Mouse (Mus musculus) intestine, postnatal 0 days (tissue): Measurements from ENCODE around the gene Unc119. TPM values are rescaled to one million over a fixed set of nuclear protein-coding genes. Genes with fewer than 3 reads are reported as not detected.

ENCODE experiments used
- ATAC-seq: fragments of 200-750 bp; cut with Nextera tagmentation; 2 replicates; pipeline ENCODE4 v1.8.0; 2017; ENCODE audit warnings: mild to moderate bottlenecking, moderate TSS enrichment, moderate library complexity
- H3K27ac ChIP-seq: fragments of 300-500 bp; sonication (generic); 2 replicates; pipeline ENCODE4 v1.5.1; 2014; ENCODE audit warnings: mild to moderate bottlenecking, low read depth, low read length, moderate library complexity
- H3K27me3 ChIP-seq: fragments of 300-500 bp; sonication (generic); replicated peaks from 2 replicates; pipeline ENCODE4 v1.6.1; 2014; ENCODE audit warnings: low read length, mixed read lengths; ENCODE audit not compliant: control insufficient read depth, insufficient read depth
- H3K36me3 ChIP-seq: fragments of 300-500 bp; sonication (generic); 2 replicates; pipeline ENCODE4 v1.6.1; 2014; ENCODE audit warnings: mild to moderate bottlenecking, moderate library complexity; ENCODE audit not compliant: control insufficient read depth, insufficient read depth
- H3K4me1 ChIP-seq: fragments of 300-500 bp; sonication (generic); replicated peaks from 2 replicates; pipeline ENCODE4 v1.6.1; 2014; ENCODE audit warnings: antibody characterized with exemption, low read length, mixed read lengths; ENCODE audit not compliant: control insufficient read depth, insufficient read depth
- H3K4me2 ChIP-seq: fragments of 300-500 bp; sonication (generic); replicated peaks from 2 replicates; pipeline ENCODE4 v1.6.1; 2014; ENCODE audit warnings: low read depth, mild to moderate bottlenecking, moderate library complexity
- H3K4me3 ChIP-seq: fragments of 300-500 bp; sonication (generic); 2 replicates; pipeline ENCODE4 v1.5.1; 2014; ENCODE audit warnings: low read depth, low read length
- H3K9ac ChIP-seq: fragments of 300-500 bp; sonication (generic); 2 replicates; pipeline ENCODE4 v1.6.1; 2014; ENCODE audit warnings: mild to moderate bottlenecking, low read depth, low read length
- H3K9me3 ChIP-seq: fragments of 300-500 bp; sonication (generic); 2 replicates; pipeline ENCODE4 v1.6.1; 2016; ENCODE audit warnings: mixed run types; ENCODE audit not compliant: control insufficient read depth
- CTCF ChIP-seq: sonication (generic); IDR thresholded peaks from 2 replicates; pipeline ENCODE4 v1.5.1; 2016; ENCODE audit warnings: low read depth, mild to moderate bottlenecking, control low read depth, antibody characterized with exemption, moderate library complexity
- WGBS: fragments of 180-500 bp; shearing (Covaris S2); extraction: QIAGEN DNeasy Blood & Tissue Kit; methylation state at CpG from one replicate; pipeline ENCODE4 v1.1.7; 2014; 5-methylcytosine and 5-hydroxymethylcytosine counted together
- polyA plus RNA-seq: library from polyadenylated mRNA; unstranded; fragments of >200 nt; fragmentation: Nextera tagmentation; extraction: Ambion mirVana; gene quantifications from 2 replicates; pipeline ENCODE4 v1.2.1, GENCODE M21; 2015

The Unc119 gene
- polyA plus RNA-seq, 1 experiment from 2014 or later: 28.4 TPM

GRCm38 (mm10) chr11:78310861-78311511, 32.3 kb upstream of the Unc119 start:
- Histone ChIP-seq H3K27ac (no peak overlapping the region), H3K9me3 (no peaks in the 10 kb centered on the region), H3K4me1 (no peaks in the 10 kb centered on the region), H3K36me3 (peaks cover 26% of the 10 kb centered on the region), H3K9ac (no peak overlapping the region), H3K27me3 (no peaks in the 10 kb centered on the region), H3K4me3 (no peak overlapping the region), H3K4me2 (no peak overlapping the region)
- ATAC-seq: no peak
- WGBS: 90% methylated on average over 8 of the region's 8 CpGs
- TF ChIP-seq CTCF: no peak

- no peaks in the 10 kb centered on the region for H3K27me3 ChIP-seq
- no peak for TF ChIP-seq CTCF
- H3K4me3 ChIP-seq: no peak overlapping the region
- WGBS: 97% methylated on average over 2 of the region's 2 CpGs
- no peak for ATAC-seq
- H3K27ac ChIP-seq: 0 out of 2 replicates have a peak overlapping the region, but pooled peaks have one; percentile 7
- no peaks in the 10 kb centered on the region for H3K9me3 ChIP-seq
- H3K9ac ChIP-seq: no peak overlapping the region
- no peaks in the 10 kb centered on the region for H3K4me1 ChIP-seq
- no peak overlapping the region for H3K4me2 ChIP-seq
- peaks cover 41% of the 10 kb centered on the region for H3K36me3 ChIP-seq
Observed at GRCm38 (mm10) chr11:78313662-78314061, 29.6 kb upstream of the Unc119 start.

GRCm38 (mm10) chr11:78318411-78318810, 24.9 kb upstream of the Unc119 start:
- H3K27ac ChIP-seq: no peak overlapping the region
- no peaks in the 10 kb centered on the region for H3K27me3 ChIP-seq
- peaks cover 45% of the 10 kb centered on the region for H3K36me3 ChIP-seq
- H3K9me3 ChIP-seq: no peaks in the 10 kb centered on the region
- H3K4me2 ChIP-seq: no peak overlapping the region
- H3K4me3 ChIP-seq: no peak overlapping the region
- WGBS: 96% methylated on average over 2 of the region's 2 CpGs
- H3K9ac ChIP-seq: no peak overlapping the region
- no peak for ATAC-seq
- TF ChIP-seq CTCF: no peak
- H3K4me1 ChIP-seq: no peaks in the 10 kb centered on the region

GRCm38 (mm10) chr11:78322076-78322831, 21.0 kb upstream of the Unc119 start:
- no peak overlapping the region for H3K9ac ChIP-seq
- H3K36me3 ChIP-seq: peaks cover 21% of the 10 kb centered on the region
- H3K4me2 ChIP-seq: peak overlapping the region; percentile 64
- no peak for TF ChIP-seq CTCF
- WGBS: 46% methylated on average over 2 of the region's 2 CpGs
- no peak overlapping the region for H3K27ac ChIP-seq
- ATAC-seq: no peak
- no peaks in the 10 kb centered on the region for H3K27me3 ChIP-seq
- no peaks in the 10 kb centered on the region for H3K4me1 ChIP-seq
- no peak overlapping the region for H3K4me3 ChIP-seq
- no peaks in the 10 kb centered on the region for H3K9me3 ChIP-seq

- H3K27ac ChIP-seq: no peak within 1 kb of the TSS
- peak within 1 kb of the TSS; percentile 64 for H3K4me2 ChIP-seq
- no peaks in the 10 kb centered on the region for H3K27me3 ChIP-seq
- WGBS: 3% methylated on average over 15 of the region's 15 CpGs
- H3K36me3 ChIP-seq: peaks cover 15% of the 10 kb centered on the region
- no peaks in the 10 kb centered on the region for H3K9me3 ChIP-seq
- peak within 1 kb of the TSS; percentile 13; the same call in 1 of the 2 replicates for H3K4me3 ChIP-seq
- peak; percentile 96 for ATAC-seq
- H3K9ac ChIP-seq: no peak within 1 kb of the TSS
- 0 out of 2 replicates have a peak, but pooled peaks have one; percentile 10 for TF ChIP-seq CTCF
- H3K4me1 ChIP-seq: no peaks in the 10 kb centered on the region
Observed at GRCm38 (mm10) chr11:78322860-78323259, 20.4 kb upstream of the Unc119 start, which contains the start of gene Aldoc. TSS of gene Aldoc (plus strand) at chr11:78322968.

GRCm38 (mm10) chr11:78324000-78324785, 19.1 kb upstream of the Unc119 start:
- TF ChIP-seq CTCF: no peak
- 88% methylated on average over 15 of the region's 15 CpGs for WGBS
- no peak overlapping the region for H3K27ac ChIP-seq
- H3K9ac ChIP-seq: no peak overlapping the region
- H3K4me2 ChIP-seq: no peak overlapping the region
- H3K27me3 ChIP-seq: no peaks in the 10 kb centered on the region
- no peak for ATAC-seq
- no peak overlapping the region for H3K4me3 ChIP-seq
- no peaks in the 10 kb centered on the region for H3K9me3 ChIP-seq
- no peaks in the 10 kb centered on the region for H3K4me1 ChIP-seq
- peaks cover 9% of the 10 kb centered on the region for H3K36me3 ChIP-seq
